Mouse (Mus musculus) hindbrain, embryonic 14.5 days (tissue): ENCODE measurements around the gene Id1. TPM values are rescaled to one million over a fixed set of nuclear protein-coding genes. Genes with fewer than 3 reads are reported as not detected.

Source experiments
- ATAC-seq: fragments of 200-750 bp; cut with Nextera tagmentation; 2 replicates; pipeline ENCODE4 v1.8.0; 2017; ENCODE audit warnings: moderate number of reproducible peaks, mild to moderate bottlenecking, moderate TSS enrichment, moderate library complexity; ENCODE audit not compliant: low FRiP score
- DNase-seq: peaks from one replicate; pipeline ENCODE4 v3.0.0-alpha.2; 2015; ENCODE audit warnings: low spot score
- H3K27ac ChIP-seq: fragments of 300-500 bp; sonication (generic); 2 replicates; pipeline ENCODE4 v1.5.1; 2014; ENCODE audit warnings: mild to moderate bottlenecking, moderate library complexity
- H3K27me3 ChIP-seq: fragments of 300-500 bp; sonication (generic); 2 replicates; pipeline ENCODE4 v1.6.1; 2014; ENCODE audit warnings: mild to moderate bottlenecking, low read length, mixed read lengths; ENCODE audit not compliant: control insufficient read depth, insufficient read depth
- H3K36me3 ChIP-seq: fragments of 300-500 bp; sonication (generic); replicated peaks from 2 replicates; pipeline ENCODE4 v1.6.1; 2014; ENCODE audit not compliant: control insufficient read depth, insufficient read depth
- H3K4me1 ChIP-seq: fragments of 300-500 bp; sonication (generic); replicated peaks from 2 replicates; pipeline ENCODE4 v1.6.1; 2014; ENCODE audit warnings: antibody characterized with exemption, low read length, mixed read lengths; ENCODE audit not compliant: control insufficient read depth, insufficient read depth
- H3K4me2 ChIP-seq: fragments of 300-500 bp; sonication (generic); replicated peaks from 2 replicates; pipeline ENCODE4 v1.6.1; 2014; ENCODE audit warnings: mild to moderate bottlenecking, moderate library complexity
- H3K4me3 ChIP-seq: fragments of 300-500 bp; sonication (generic); replicated peaks from 2 replicates; pipeline ENCODE4 v1.5.1; 2014; ENCODE audit warnings: mild to moderate bottlenecking, low read length
- H3K9ac ChIP-seq: fragments of 300-500 bp; sonication (generic); 2 replicates; pipeline ENCODE4 v1.6.1; 2014
- H3K9me3 ChIP-seq: fragments of 300-500 bp; sonication (generic); 2 replicates; pipeline ENCODE4 v1.6.1; 2016; ENCODE audit warnings: low read length; ENCODE audit not compliant: control insufficient read depth
- WGBS: fragments of 180-500 bp; shearing (Covaris S2); extraction: QIAGEN DNeasy Blood & Tissue Kit; methylation state at CpG from one replicate; pipeline ENCODE4 v1.1.7; 2014; 5-methylcytosine and 5-hydroxymethylcytosine counted together
- polyA plus RNA-seq: library from polyadenylated mRNA; unstranded; fragments of >200 nt; fragmentation: Nextera tagmentation; extraction: Ambion mirVana; gene quantifications from 2 replicates; pipeline ENCODE4 v1.2.1, GENCODE M21; 2014

The Id1 gene
- polyA plus RNA-seq, 1 experiment from 2014 or later = 68.0 TPM

GRCm38 (mm10) chr2:152696476-152697164 is 39.4 kb upstream of the Id1 start:
- Histone ChIP-seq H3K4me3 (no peak overlapping the region), H3K4me2 (no peak overlapping the region), H3K9ac (peak overlapping the region; percentile 56), H3K27ac (peak overlapping the region; percentile 63), H3K4me1 (0 out of 2 replicates have a peak, but pooled peaks cover 5% of the 10 kb centered on the region), H3K9me3 (no peaks in the 10 kb centered on the region), H3K36me3 (peaks cover 75% of the 10 kb centered on the region), H3K27me3 (no peaks in the 10 kb centered on the region)
- ATAC-seq (peak; percentile 61), DNase-seq (peak; percentile 94)
- WGBS = 42% methylated on average over 20 of the region's 20 CpGs

GRCm38 (mm10) chr2:152700138-152700537 is 35.9 kb upstream of the Id1 start:
- Histone ChIP-seq H3K27me3 (no peaks in the 10 kb centered on the region), H3K9me3 (no peaks in the 10 kb centered on the region), H3K4me2 (no peak overlapping the region), H3K36me3 (peaks cover 97% of the 10 kb centered on the region), H3K4me3 (no peak overlapping the region), H3K27ac (no peak overlapping the region), H3K4me1 (no peaks in the 10 kb centered on the region), H3K9ac (no peak overlapping the region)
- ATAC-seq = no peak
- no peak for DNase-seq
- WGBS = 97% methylated on average over 10 of the region's 10 CpGs

DNA sequence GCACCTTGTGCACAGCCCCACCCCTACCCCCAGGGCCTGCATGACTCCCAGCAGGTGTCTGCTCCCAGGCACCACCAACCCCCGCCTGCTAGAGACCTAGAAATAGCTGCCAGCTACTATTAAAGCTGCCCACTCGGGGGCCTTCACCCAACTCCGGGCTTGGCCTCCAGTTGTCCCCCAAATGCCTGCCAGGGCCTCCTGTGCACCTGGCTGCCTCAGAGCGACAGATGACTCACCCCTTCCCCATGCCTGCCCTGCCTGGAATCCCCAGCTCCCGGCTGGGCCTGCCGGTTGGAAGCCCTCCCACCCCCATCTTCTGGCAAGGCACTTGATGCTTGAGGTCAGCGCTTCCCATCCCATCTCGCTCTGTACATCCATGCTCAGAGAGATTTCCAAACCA is 35.3 kb upstream of the Id1 start:
- WGBS = 92% methylated on average over 8 of the region's 8 CpGs
- H3K27ac ChIP-seq = no peak overlapping the region
- no peaks in the 10 kb centered on the region for H3K27me3 ChIP-seq
- H3K9ac ChIP-seq = no peak overlapping the region
- no peak overlapping the region for H3K4me3 ChIP-seq
- 0 out of 2 replicates have a peak, but pooled peaks cover 3% of the 10 kb centered on the region for H3K4me1 ChIP-seq
- H3K4me2 ChIP-seq = no peak overlapping the region
- no peak for ATAC-seq
- peaks cover 97% of the 10 kb centered on the region for H3K36me3 ChIP-seq
- no peak for DNase-seq
- no peaks in the 10 kb centered on the region for H3K9me3 ChIP-seq

- Histone ChIP-seq H3K9me3 (no peaks in the 10 kb centered on the region), H3K9ac (no peak overlapping the region), H3K4me1 (peaks cover 20% of the 10 kb centered on the region), H3K36me3 (peaks cover 73% of the 10 kb centered on the region), H3K27ac (no peak overlapping the region), H3K27me3 (no peaks in the 10 kb centered on the region), H3K4me2 (no peak overlapping the region), H3K4me3 (no peak overlapping the region)
- 91% methylated on average over 21 of the region's 21 CpGs for WGBS
- ATAC-seq (no peak), DNase-seq (no peak)
Measured at GRCm38 (mm10) chr2:152703596-152704255, 32.3 kb upstream of the Id1 start.

DNA sequence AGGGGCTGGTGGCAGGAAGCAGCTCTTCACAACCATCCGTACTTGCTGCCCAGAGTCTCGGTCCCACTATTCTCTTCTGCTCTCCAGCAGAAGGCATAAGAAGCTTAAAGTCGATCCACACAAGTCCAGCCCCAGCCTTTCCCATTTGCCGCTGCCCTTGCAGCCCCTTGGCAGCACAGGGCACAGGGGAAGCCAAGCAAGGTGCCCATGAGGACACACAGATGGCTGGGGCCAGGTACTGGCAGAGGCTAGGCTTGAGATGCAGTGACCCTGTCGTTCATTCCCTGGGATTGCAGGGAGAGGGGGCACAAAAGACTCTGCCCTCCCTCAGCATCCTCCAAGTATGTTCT is 31.8 kb upstream of the Id1 start:
- 81% methylated on average over 5 of the region's 5 CpGs for WGBS
- DNase-seq = no peak
- H3K9me3 ChIP-seq = no peaks in the 10 kb centered on the region

GRCm38 (mm10) chr2:152704811-152705370 is 31.2 kb upstream of the Id1 start:
- Histone ChIP-seq H3K4me3 (no peak overlapping the region), H3K36me3 (peaks cover 62% of the 10 kb centered on the region), H3K9ac (0 out of 2 replicates have a peak overlapping the region, but pooled peaks have one; percentile 11), H3K4me1 (peaks cover 20% of the 10 kb centered on the region), H3K27ac (peak overlapping the region; percentile 88), H3K27me3 (no peaks in the 10 kb centered on the region), H3K9me3 (no peaks in the 10 kb centered on the region), H3K4me2 (no peak overlapping the region)
- DNase-seq (no peak), ATAC-seq (no peak)
- WGBS = 89% methylated on average over 14 of the region's 14 CpGs

More for the DNA sequence above, 31.8 kb upstream of the Id1 start:
- Histone ChIP-seq H3K4me2 (no peak overlapping the region), H3K4me1 (peaks cover 20% of the 10 kb centered on the region), H3K27ac (no peak overlapping the region), H3K9ac (no peak overlapping the region), H3K36me3 (peaks cover 68% of the 10 kb centered on the region), H3K27me3 (no peaks in the 10 kb centered on the region), H3K4me3 (no peak overlapping the region)
- ATAC-seq = no peak

DNA sequence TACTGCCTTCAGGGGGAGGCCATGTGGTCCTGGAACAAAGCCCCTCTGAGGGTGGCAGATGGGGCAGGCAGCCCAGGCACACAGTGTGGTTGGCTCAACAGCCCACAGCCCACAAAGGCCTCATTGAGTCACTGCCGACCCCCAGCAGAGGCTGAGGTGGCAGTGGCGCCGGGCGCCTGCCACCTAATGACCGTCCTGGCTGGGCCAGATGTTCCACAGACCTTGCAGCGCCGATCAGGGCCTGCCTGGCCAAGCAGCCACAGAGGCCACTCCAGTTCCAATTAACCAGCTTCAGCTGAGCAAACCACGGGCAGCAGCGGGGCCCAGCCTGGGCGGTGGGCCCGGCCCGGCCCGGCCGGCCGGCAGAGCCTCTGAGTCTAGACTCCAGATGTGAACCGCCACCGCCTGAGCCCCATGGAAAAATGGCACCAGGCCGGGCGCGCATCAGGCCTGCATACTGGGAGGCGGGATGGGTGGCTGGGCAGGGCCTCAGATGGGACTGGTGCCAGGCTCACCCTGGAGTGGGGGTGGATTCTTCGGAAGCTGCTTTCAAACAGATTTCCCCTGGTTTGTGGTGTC is 30.0 kb upstream of the Id1 start:
- peak overlapping the region; percentile 57; the same call in 1 of the 2 replicates for H3K9ac ChIP-seq
- peaks cover 50% of the 10 kb centered on the region for H3K36me3 ChIP-seq
- peak; percentile 44 for DNase-seq
- H3K4me3 ChIP-seq = no peak overlapping the region
- 44% methylated on average over 22 of the region's 22 CpGs for WGBS
- H3K4me1 ChIP-seq = peaks cover 20% of the 10 kb centered on the region
- H3K27ac ChIP-seq = peak overlapping the region; percentile 88
- peak; percentile 60 for ATAC-seq
- no peak overlapping the region for H3K4me2 ChIP-seq
- H3K27me3 ChIP-seq = no peaks in the 10 kb centered on the region
- H3K9me3 ChIP-seq = no peaks in the 10 kb centered on the region

DNA sequence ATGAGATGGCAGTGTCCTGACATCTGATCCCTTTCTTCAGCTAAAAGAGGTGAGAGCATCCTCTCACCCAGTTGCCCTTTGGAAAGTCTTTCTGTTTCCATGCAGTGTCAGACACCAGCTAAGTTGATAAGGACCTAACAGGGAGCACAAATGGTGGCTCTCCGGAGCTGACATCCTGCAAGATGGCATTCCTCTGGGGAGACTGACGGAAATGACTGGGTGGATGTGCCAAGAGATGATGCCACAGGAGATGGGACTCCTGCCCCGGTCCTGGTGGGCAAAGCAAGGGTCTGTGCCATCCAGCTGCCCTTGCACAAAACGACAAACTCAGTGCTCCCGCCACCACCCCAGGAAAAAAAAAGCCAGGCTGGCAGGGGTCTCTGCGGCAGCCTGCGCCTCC is 28.9 kb upstream of the Id1 start:
- Histone ChIP-seq H3K9ac (peak overlapping the region; percentile 57), H3K36me3 (peaks cover 39% of the 10 kb centered on the region), H3K27ac (peak overlapping the region; percentile 88), H3K4me2 (peak overlapping the region; percentile 58), H3K27me3 (no peaks in the 10 kb centered on the region), H3K4me3 (peak overlapping the region; percentile 36), H3K9me3 (no peaks in the 10 kb centered on the region), H3K4me1 (peaks cover 20% of the 10 kb centered on the region)
- DNase-seq (peak; percentile 50), ATAC-seq (no peak)
- WGBS = 16% methylated on average over 7 of the region's 7 CpGs

DNA sequence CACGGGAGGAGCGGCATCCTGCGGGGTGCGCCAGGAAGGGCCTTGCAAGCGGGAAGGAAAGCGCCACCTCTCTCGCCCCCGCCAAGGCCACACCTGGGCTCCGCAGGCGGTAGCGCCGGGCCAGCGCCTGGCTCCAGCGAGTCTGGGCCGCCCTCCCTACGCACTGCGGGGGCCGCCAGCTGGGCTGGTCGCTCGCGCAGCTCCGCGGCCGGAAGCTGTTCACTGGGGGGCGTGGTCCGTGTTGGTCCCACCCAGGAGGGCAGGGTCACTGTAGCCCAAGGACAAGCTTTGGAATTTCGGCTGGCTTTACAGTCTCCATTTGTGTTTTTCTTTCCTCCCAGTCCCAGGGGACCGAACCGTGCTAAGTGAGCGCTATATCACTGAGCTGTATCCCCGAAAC is 28.4 kb upstream of the Id1 start:
- no peaks in the 10 kb centered on the region for H3K9me3 ChIP-seq
- H3K36me3 ChIP-seq = peaks cover 35% of the 10 kb centered on the region
- H3K9ac ChIP-seq = peak overlapping the region; percentile 57
- H3K27me3 ChIP-seq = no peaks in the 10 kb centered on the region
- DNase-seq (peak; percentile 78), ATAC-seq (peak; percentile 89)
- H3K4me2 ChIP-seq = peak overlapping the region; percentile 58
- WGBS = 3% methylated on average over 29 of the region's 31 CpGs
- H3K27ac ChIP-seq = peak overlapping the region; percentile 88
- H3K4me1 ChIP-seq = peaks cover 20% of the 10 kb centered on the region
- peak overlapping the region; percentile 36 for H3K4me3 ChIP-seq
